Comparison of ENCODE assay signal across 20 mouse cellular contexts in genomic region chr13:31254744-31255143, GRCm38 (mm10).
DNase-seq lines count a peak whose midpoint lies in the region; ATAC-seq and TF ChIP-seq lines count a peak whose summit lies in the region.
"Had no signal": no experiment of that assay in that cellular context is flagged by ENCODE, and none has a peak within 500 bp of the region (broad histone marks: within the 10 kb centered on the region; RNA-seq: fewer than 3 reads in every experiment).

No protein-coding gene starts in this region.

- H3K9me3 ChIP-seq in CH12.LX (replicated peaks; ENCODE audit: low read length) = no peaks in the 10 kb centered on the region
- no peaks in the 10 kb centered on the region for H3K9me3 ChIP-seq in kidney, embryonic 15.5 days (replicated peaks)
- H3K9me3 ChIP-seq: G1E had no signal

- no peaks in the 10 kb centered on the region for H3K79me2 ChIP-seq in CH12.LX (replicated peaks; ENCODE audit: control insufficient read depth, extremely low read depth, insufficient read depth, poor library complexity, severe bottlenecking)

- 94% methylated on average over 3 of the region's 3 CpGs for whole genome bisulfite sequencing in kidney, embryonic 15.5 days

- no peak overlapping the region for H3K27ac ChIP-seq in CH12.LX (ENCODE audit: insufficient read depth, low read depth)
- H3K27ac ChIP-seq in kidney, embryonic 15.5 days = no peak overlapping the region

- no peak for ATAC-seq in kidney, embryonic 15.5 days (replicated peaks; ENCODE audit: low FRiP score)
- ATAC-seq: activated CD4-positive, CD25-positive, alpha-beta regulatory T cell, adult 4 months; CD4-positive, CD25-positive, alpha-beta regulatory T cell, adult 4 months; Patski had no signal

- TF ChIP-seq EP300 in CH12.LX (IDR thresholded peaks at IDR 0.05; ENCODE audit: low read length) = peak; percentile 65

- no peaks in the 10 kb centered on the region for H3K36me3 ChIP-seq in CH12.LX (replicated peaks in 1 of 2; ENCODE audit: control insufficient read depth in 1 of 2, insufficient read depth in 1 of 2, low read length in 1 of 2)
- H3K36me3 ChIP-seq in kidney, embryonic 15.5 days = no peaks in the 10 kb centered on the region
- H3K36me3 ChIP-seq: G1E had no signal

- dilution Hi-C loops in CH12.LX (cut with MboI; ENCODE audit: extremely low pct_ligation_motif_present, extremely low pct_unique_long_range_greater_than_20kb, low sequenced_read_pairs) = no loop called here

- in situ Hi-C loops in CH12.LX (cut with MboI; ENCODE audit: low pct_ligation_motif_present, low pct_unique_long_range_greater_than_20kb, low sequenced_read_pairs) = no loop called here

- TF ChIP-seq CTCF in CH12.LX (conservative IDR thresholded peaks at IDR 0.05 in 1 of 2, IDR thresholded peaks at IDR 0.05 in 1 of 2; ENCODE audit: low read depth in 2 of 2, low read length in 2 of 2) = no peak

- TF ChIP-seq RAD21 in CH12.LX (IDR thresholded peaks at IDR 0.05; ENCODE audit: low read depth, low read length) = no peak

- no peak for TF ChIP-seq POLR2A in CH12.LX (IDR thresholded peaks at IDR 0.05; ENCODE audit: low read depth, low read length)

- H3K4me2 ChIP-seq in CH12.LX (ENCODE audit: insufficient read depth, low read depth, poor library complexity, severe bottlenecking) = no peak overlapping the region
- H3K4me2 ChIP-seq in kidney, embryonic 15.5 days = no peak overlapping the region

- no peaks in the 10 kb centered on the region for H3K27me3 ChIP-seq in CH12.LX (replicated peaks)
- no peaks in the 10 kb centered on the region for H3K27me3 ChIP-seq in kidney, embryonic 15.5 days
- H3K27me3 ChIP-seq: Patski had no signal

- H3K9ac ChIP-seq in CH12.LX (ENCODE audit: insufficient read depth, low read depth) = no peak overlapping the region
- no peak overlapping the region for H3K9ac ChIP-seq in kidney, embryonic 15.5 days

- DNase-seq in A20 (ENCODE audit: low read depth, low spot score) = peak; percentile 3
- DNase-seq in CH12.LX (ENCODE audit: extremely low read depth) = peak; percentile 27
- no peak for DNase-seq in layer of hippocampus, postnatal 36 days
- DNase-seq: adrenal gland, adult 2 months; adrenal gland, adult 8-10 months; adrenal gland, postnatal 10 days; adrenal gland, postnatal 14 days; adrenal gland, postnatal 25 days; adrenal gland, postnatal 36 days; B cell, adult 2 months; cerebellum, adult 11 months; cerebellum, adult 11-12 months; cerebellum, adult 18-20 months; cerebellum, adult 2 months; cerebellum, adult 8-10 months had no signal

- H3K4me1 ChIP-seq in CH12.LX (ENCODE audit: control insufficient read depth in 1 of 2, insufficient read depth in 2 of 2) = peaks cover 2 to 3% of the 10 kb centered on the region in 2 experiments; a peak in 1 of 4 replicates
- H3K4me1 ChIP-seq in kidney, embryonic 15.5 days = no peaks in the 10 kb centered on the region

- no peak overlapping the region for H3K4me3 ChIP-seq in CH12.LX (replicated peaks in 1 of 3; ENCODE audit: low read depth in 2 of 3, low read length in 2 of 3, poor library complexity in 1 of 3)
- H3K4me3 ChIP-seq in kidney, embryonic 15.5 days (replicated peaks) = no peak overlapping the region

TF ChIP-seq in CH12.LX, 34 proteins besides CTCF, POLR2A, EP300 and RAD21:
- TF ChIP-seq KAT2A (IDR thresholded peaks at IDR 0.05; ENCODE audit: insufficient replicate concordance, low read length) (no peak), BHLHE40 (IDR thresholded peaks at IDR 0.05; ENCODE audit: low read depth, low read length) (peak; percentile 20; the same call in 1 of the 2 replicates), E2F4 (IDR thresholded peaks at IDR 0.05; ENCODE audit: insufficient replicate concordance, low read depth, low read length) (no peak), ZC3H11A (IDR thresholded peaks at IDR 0.05; ENCODE audit: low read depth, low read length) (no peak), ZNF384 (IDR thresholded peaks at IDR 0.05; ENCODE audit: low read depth, low read length) (0 out of 2 replicates have a peak, but pooled peaks have one; percentile 20), PAX5 (IDR thresholded peaks at IDR 0.05; ENCODE audit: low read length) (no peak), POLR2AphosphoS2 (IDR thresholded peaks at IDR 0.05; ENCODE audit: low read depth, low read length) (no peak), TCF12 (IDR thresholded peaks at IDR 0.05; ENCODE audit: low read depth, low read length) (no peak), ELF1 (IDR thresholded peaks at IDR 0.05; ENCODE audit: low read depth, low read length) (no peak), JUND (conservative IDR thresholded peaks at IDR 0.05; ENCODE audit: low read depth, low read length) (peak; percentile 91), GABPA (IDR thresholded peaks at IDR 0.05; ENCODE audit: insufficient replicate concordance, low read depth, low read length) (no peak), MEF2A (IDR thresholded peaks at IDR 0.05; ENCODE audit: borderline replicate concordance, low read depth, low read length) (no peak), MXI1 (IDR thresholded peaks at IDR 0.05; ENCODE audit: low read depth, low read length) (no peak), UBTF (IDR thresholded peaks at IDR 0.05; ENCODE audit: low read depth, low read length) (no peak), USF2 (conservative IDR thresholded peaks at IDR 0.05; ENCODE audit: low read depth, low read length) (no peak), MAZ (IDR thresholded peaks at IDR 0.05; ENCODE audit: low read depth, low read length) (no peak), MYC (IDR thresholded peaks at IDR 0.05; ENCODE audit: low read depth, low read length) (no peak), NRF1 (IDR thresholded peaks at IDR 0.05; ENCODE audit: low read depth, low read length) (no peak), MAX (IDR thresholded peaks at IDR 0.05; ENCODE audit: low read length) (no peak), MAFK (IDR thresholded peaks at IDR 0.05; ENCODE audit: insufficient replicate concordance, low read length) (peak; percentile 82), JUN (IDR thresholded peaks at IDR 0.05; ENCODE audit: insufficient read depth, low read depth, low read length) (peak; percentile 73), SMC3 (IDR thresholded peaks at IDR 0.05; ENCODE audit: low read depth, low read length) (no peak), IRF4 (IDR thresholded peaks at IDR 0.05; ENCODE audit: low read depth, low read length) (peak; percentile 85)

Comparison
In these comparisons a context has a peak if more than half of its experiments do, and no peak if none do; other contexts are left out.
1. DNase-seq: peak in A20 (single experiment) and CH12.LX (single experiment); none in layer of hippocampus, postnatal 36 days (0 of 2).